Mouse (Mus musculus): ENCODE measurements around the gene Ccdc184. TPM values are rescaled to one million over a fixed set of nuclear protein-coding genes. Genes with fewer than 3 reads are reported as not detected.

The Ccdc184 gene
- polyA plus RNA-seq, 1 experiment from 2014 or later = 2.5 TPM

GRCm38 (mm10) chr15:98135671-98136070, 31.3 kb upstream of the Ccdc184 start:
- Histone ChIP-seq H3K4me1 (ENCODE audit: control insufficient read depth, insufficient read depth, low read length) (no peaks in the 10 kb centered on the region), H3K27me3 (replicated peaks; ENCODE audit: control insufficient read depth, insufficient read depth, low read length) (no peaks in the 10 kb centered on the region), H3K4me2 (ENCODE audit: low read depth, low read length) (no peak overlapping the region), H3K36me3 (ENCODE audit: control insufficient read depth, insufficient read depth, low read length) (peaks cover 84% of the 10 kb centered on the region), H3K9me3 (ENCODE audit: control insufficient read depth, low read length) (no peaks in the 10 kb centered on the region), H3K27ac (replicated peaks; ENCODE audit: low read depth, low read length) (no peak overlapping the region), H3K9ac (ENCODE audit: low read depth, low read length) (no peak overlapping the region), H3K4me3 (ENCODE audit: low read depth, low read length) (no peak overlapping the region)
- ATAC-seq (ENCODE audit: low read depth) (no peak), DNase-seq (ENCODE audit: low spot score) (no peak)
- 93% methylated on average over 13 of the region's 13 CpGs for WGBS

- ATAC-seq (ENCODE audit: low read depth) (no peak), DNase-seq (ENCODE audit: low spot score) (no peak)
- Histone ChIP-seq H3K9ac (ENCODE audit: low read depth, low read length) (no peak overlapping the region), H3K27ac (replicated peaks; ENCODE audit: low read depth, low read length) (no peak overlapping the region), H3K4me1 (ENCODE audit: control insufficient read depth, insufficient read depth, low read length) (no peaks in the 10 kb centered on the region), H3K27me3 (replicated peaks; ENCODE audit: control insufficient read depth, insufficient read depth, low read length) (no peaks in the 10 kb centered on the region), H3K9me3 (ENCODE audit: control insufficient read depth, low read length) (no peaks in the 10 kb centered on the region), H3K36me3 (ENCODE audit: control insufficient read depth, insufficient read depth, low read length) (peaks cover 81% of the 10 kb centered on the region), H3K4me3 (ENCODE audit: low read depth, low read length) (no peak overlapping the region), H3K4me2 (ENCODE audit: low read depth, low read length) (no peak overlapping the region)
- 90% methylated on average over 9 of the region's 9 CpGs for WGBS
Observed at GRCm38 (mm10) chr15:98136871-98137270, 30.1 kb upstream of the Ccdc184 start.

- H3K27me3 ChIP-seq (replicated peaks; ENCODE audit: control insufficient read depth, insufficient read depth, low read length) = no peaks in the 10 kb centered on the region
- peaks cover 62% of the 10 kb centered on the region for H3K36me3 ChIP-seq (ENCODE audit: control insufficient read depth, insufficient read depth, low read length)
- H3K4me3 ChIP-seq (ENCODE audit: low read depth, low read length) = no peak overlapping the region
- no peak overlapping the region for H3K27ac ChIP-seq (replicated peaks; ENCODE audit: low read depth, low read length)
- H3K4me1 ChIP-seq (ENCODE audit: control insufficient read depth, insufficient read depth, low read length) = peaks cover 5% of the 10 kb centered on the region; the same call in 1 of the 2 replicates
- H3K4me2 ChIP-seq (ENCODE audit: low read depth, low read length) = no peak overlapping the region
- no peak overlapping the region for H3K9ac ChIP-seq (ENCODE audit: low read depth, low read length)
- no peak for ATAC-seq (ENCODE audit: low read depth)
- H3K9me3 ChIP-seq (ENCODE audit: control insufficient read depth, low read length) = no peaks in the 10 kb centered on the region
- no peak for DNase-seq (ENCODE audit: low spot score)
- WGBS = 90% methylated on average over 7 of the region's 7 CpGs
Observed at GRCm38 (mm10) chr15:98139763-98140162, 27.2 kb upstream of the Ccdc184 start.

GRCm38 (mm10) chr15:98140809-98141208, 26.1 kb upstream of the Ccdc184 start:
- H3K36me3 ChIP-seq (ENCODE audit: control insufficient read depth, insufficient read depth, low read length) = peaks cover 53% of the 10 kb centered on the region
- no peak overlapping the region for H3K9ac ChIP-seq (ENCODE audit: low read depth, low read length)
- H3K4me3 ChIP-seq (ENCODE audit: low read depth, low read length) = no peak overlapping the region
- DNase-seq (ENCODE audit: low spot score) (no peak), ATAC-seq (ENCODE audit: low read depth) (no peak)
- peaks cover 6% of the 10 kb centered on the region; the same call in 1 of the 2 replicates for H3K4me1 ChIP-seq (ENCODE audit: control insufficient read depth, insufficient read depth, low read length)
- no peaks in the 10 kb centered on the region for H3K27me3 ChIP-seq (replicated peaks; ENCODE audit: control insufficient read depth, insufficient read depth, low read length)
- H3K27ac ChIP-seq (replicated peaks; ENCODE audit: low read depth, low read length) = no peak overlapping the region
- no peaks in the 10 kb centered on the region for H3K9me3 ChIP-seq (ENCODE audit: control insufficient read depth, low read length)
- 75% methylated on average over 5 of the region's 5 CpGs for WGBS
- H3K4me2 ChIP-seq (ENCODE audit: low read depth, low read length) = no peak overlapping the region

- Histone ChIP-seq H3K9ac (ENCODE audit: low read depth, low read length) (no peak overlapping the region), H3K4me1 (ENCODE audit: control insufficient read depth, insufficient read depth, low read length) (peaks cover 6% of the 10 kb centered on the region; the same call in 1 of the 2 replicates), H3K27ac (replicated peaks; ENCODE audit: low read depth, low read length) (no peak overlapping the region), H3K4me3 (ENCODE audit: low read depth, low read length) (no peak overlapping the region), H3K27me3 (replicated peaks; ENCODE audit: control insufficient read depth, insufficient read depth, low read length) (no peaks in the 10 kb centered on the region), H3K9me3 (ENCODE audit: control insufficient read depth, low read length) (no peaks in the 10 kb centered on the region), H3K4me2 (ENCODE audit: low read depth, low read length) (no peak overlapping the region), H3K36me3 (ENCODE audit: control insufficient read depth, insufficient read depth, low read length) (peaks cover 36% of the 10 kb centered on the region)
- ATAC-seq (ENCODE audit: low read depth) = no peak
- 78% methylated on average over 10 of the region's 10 CpGs for WGBS
- DNase-seq (ENCODE audit: low spot score) = no peak
Observed at GRCm38 (mm10) chr15:98142515-98142914, 24.4 kb upstream of the Ccdc184 start.

GRCm38 (mm10) chr15:98144861-98145507, 22.0 kb upstream of the Ccdc184 start:
- no peaks in the 10 kb centered on the region for H3K9me3 ChIP-seq (ENCODE audit: control insufficient read depth, low read length)
- H3K9ac ChIP-seq (ENCODE audit: low read depth, low read length) = peak overlapping the region; percentile 92
- peak overlapping the region; percentile 77 for H3K27ac ChIP-seq (replicated peaks; ENCODE audit: low read depth, low read length)
- DNase-seq (ENCODE audit: low spot score) (no peak), ATAC-seq (ENCODE audit: low read depth) (peak; percentile 31)
- peak overlapping the region; percentile 83 for H3K4me2 ChIP-seq (ENCODE audit: low read depth, low read length)
- peak overlapping the region; percentile 98 for H3K4me3 ChIP-seq (ENCODE audit: low read depth, low read length)
- H3K27me3 ChIP-seq (replicated peaks; ENCODE audit: control insufficient read depth, insufficient read depth, low read length) = no peaks in the 10 kb centered on the region
- peaks cover 6% of the 10 kb centered on the region; the same call in 1 of the 2 replicates for H3K4me1 ChIP-seq (ENCODE audit: control insufficient read depth, insufficient read depth, low read length)
- peaks cover 24% of the 10 kb centered on the region for H3K36me3 ChIP-seq (ENCODE audit: control insufficient read depth, insufficient read depth, low read length)
- WGBS = under 1% methylated on average over 20 of the region's 36 CpGs

- WGBS = under 1% methylated on average over 38 of the region's 38 CpGs
- ATAC-seq (ENCODE audit: low read depth) (peak; percentile 96), DNase-seq (ENCODE audit: low spot score) (peak; percentile 96)
- no peaks in the 10 kb centered on the region for H3K27me3 ChIP-seq (replicated peaks; ENCODE audit: control insufficient read depth, insufficient read depth, low read length)
- peak overlapping the region; percentile 92 for H3K9ac ChIP-seq (ENCODE audit: low read depth, low read length)
- H3K4me3 ChIP-seq (ENCODE audit: low read depth, low read length) = peak overlapping the region; percentile 98
- peaks cover 6% of the 10 kb centered on the region; the same call in 1 of the 2 replicates for H3K4me1 ChIP-seq (ENCODE audit: control insufficient read depth, insufficient read depth, low read length)
- H3K4me2 ChIP-seq (ENCODE audit: low read depth, low read length) = peak overlapping the region; percentile 83
- H3K36me3 ChIP-seq (ENCODE audit: control insufficient read depth, insufficient read depth, low read length) = peaks cover 17% of the 10 kb centered on the region
- H3K9me3 ChIP-seq (ENCODE audit: control insufficient read depth, low read length) = no peaks in the 10 kb centered on the region
- peak overlapping the region; percentile 77 for H3K27ac ChIP-seq (replicated peaks; ENCODE audit: low read depth, low read length)
Observed at GRCm38 (mm10) chr15:98145559-98146181, 21.3 kb upstream of the Ccdc184 start.

- Histone ChIP-seq H3K4me2 (ENCODE audit: low read depth, low read length) (no peak overlapping the region), H3K4me1 (ENCODE audit: control insufficient read depth, insufficient read depth, low read length) (peaks cover 6% of the 10 kb centered on the region; the same call in 1 of the 2 replicates), H3K27ac (replicated peaks; ENCODE audit: low read depth, low read length) (no peak overlapping the region), H3K27me3 (replicated peaks; ENCODE audit: control insufficient read depth, insufficient read depth, low read length) (no peaks in the 10 kb centered on the region), H3K4me3 (ENCODE audit: low read depth, low read length) (no peak overlapping the region), H3K9ac (ENCODE audit: low read depth, low read length) (no peak overlapping the region), H3K9me3 (ENCODE audit: control insufficient read depth, low read length) (no peaks in the 10 kb centered on the region), H3K36me3 (ENCODE audit: control insufficient read depth, insufficient read depth, low read length) (no peaks in the 10 kb centered on the region)
- 71% methylated on average over 3 of the region's 3 CpGs for WGBS
- no peak for ATAC-seq (ENCODE audit: low read depth)
- no peak for DNase-seq (ENCODE audit: low spot score)
Observed at GRCm38 (mm10) chr15:98148356-98148755, 18.6 kb upstream of the Ccdc184 start.
